Mouse (Mus musculus): ENCODE measurements around the gene Gm10570. TPM values are rescaled to one million over a fixed set of nuclear protein-coding genes. Genes with fewer than 3 reads are reported as not detected.
A peak's percentile ranks its signal among the peaks of the same experiment; 100 is the strongest.

Gene Gm10570
- 0.71 and 0.73 TPM in 2 replicates for polyA plus RNA-seq (2015; fragmentation: Nextera tagmentation; extraction: Ambion mirVana)

DNA sequence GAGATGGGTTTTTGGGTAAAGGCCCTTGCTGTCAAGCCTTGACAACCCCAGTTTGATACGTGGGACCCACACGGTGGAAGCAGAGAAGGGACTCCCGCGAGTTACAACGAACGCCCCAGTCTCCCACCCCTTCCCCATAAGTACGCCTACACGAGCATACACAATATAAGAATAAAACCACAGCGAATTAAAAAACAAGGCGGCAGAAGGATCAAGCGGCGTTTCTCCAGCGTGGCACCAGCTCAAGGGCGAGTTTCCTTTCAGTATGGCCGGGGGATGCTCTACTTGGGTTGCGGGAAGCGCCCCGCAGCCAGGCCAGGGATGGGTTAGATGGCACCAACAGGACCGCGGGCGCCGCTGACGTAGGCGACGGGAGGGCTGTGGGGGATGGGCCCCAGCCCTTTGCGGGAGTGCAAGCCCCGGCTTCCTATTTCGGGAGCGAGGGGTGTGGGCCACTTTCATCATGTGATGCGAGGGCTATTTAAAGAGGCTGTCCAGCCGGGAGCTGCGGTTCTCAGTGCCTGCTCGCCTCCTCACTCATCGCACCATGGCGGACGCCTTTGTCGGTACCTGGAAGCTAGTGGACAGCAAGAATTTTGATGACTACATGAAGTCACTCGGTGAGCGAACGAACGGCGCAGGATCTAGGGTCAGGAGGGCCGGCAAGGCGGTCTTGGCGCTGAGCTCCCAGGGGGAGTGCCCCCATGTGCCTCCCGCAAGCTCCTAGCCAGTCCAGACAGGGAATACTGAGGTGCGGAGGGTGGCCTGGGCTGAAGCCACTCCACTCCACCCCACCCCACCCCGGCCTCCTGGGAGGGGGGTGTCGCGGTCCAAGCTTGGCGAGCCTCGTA lies at the start of gene Gm10570, which contains the start of gene Fabp3:
TSS of gene Gm10570 (minus strand) at position 444 of the 851 bp plus-strand sequence.
TSS of gene Fabp3 (plus strand) at position 365 of the 851 bp plus-strand sequence.
- H3K9me3 ChIP-seq = no peaks in the 10 kb centered on the region
- H3K9ac ChIP-seq = peak within 1 kb of the TSS; percentile 85
- peak; percentile 82 for ATAC-seq (ENCODE audit: low FRiP score)
- H3K27ac ChIP-seq = peak within 1 kb of the TSS; percentile 69
- H3K4me1 ChIP-seq (replicated peaks) = peaks cover 30% of the 10 kb centered on the region
- under 1% methylated on average over 52 of the region's 52 CpGs for WGBS
- H3K4me2 ChIP-seq = peak within 1 kb of the TSS; percentile 94
- peak within 1 kb of the TSS; percentile 61 for H3K4me3 ChIP-seq
- peaks cover 12% of the 10 kb centered on the region for H3K36me3 ChIP-seq
- H3K27me3 ChIP-seq = peaks cover 51% of the 10 kb centered on the region

DNA sequence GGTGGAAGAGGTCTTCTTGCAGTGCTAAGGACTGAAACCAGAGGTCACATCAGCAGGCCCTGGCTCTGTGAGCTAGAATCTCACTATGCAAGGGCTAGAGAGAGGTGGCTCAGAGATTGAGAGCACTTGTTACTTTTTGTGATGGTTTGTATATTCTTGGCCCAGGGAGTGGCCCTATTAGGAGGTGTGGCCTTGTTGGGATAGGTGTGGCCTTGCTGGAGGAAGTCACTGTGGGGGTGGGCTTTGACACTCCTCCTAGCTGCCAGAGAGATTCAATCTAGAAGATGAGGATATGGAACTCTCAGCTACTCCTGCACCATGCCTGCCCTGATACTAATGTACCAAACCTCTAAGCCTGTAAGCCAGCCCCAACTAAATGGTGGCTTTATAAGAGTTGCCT lies 49.5 kb upstream of the Gm10570 start:
- Histone ChIP-seq H3K9me3 (no peaks in the 10 kb centered on the region), H3K4me1 (replicated peaks) (peaks cover 30% of the 10 kb centered on the region), H3K27me3 (no peaks in the 10 kb centered on the region), H3K9ac (no peak overlapping the region), H3K36me3 (peaks cover 33% of the 10 kb centered on the region), H3K4me3 (no peak overlapping the region), H3K4me2 (no peak overlapping the region), H3K27ac (no peak overlapping the region)
- ATAC-seq (ENCODE audit: low FRiP score) = no peak

DNA sequence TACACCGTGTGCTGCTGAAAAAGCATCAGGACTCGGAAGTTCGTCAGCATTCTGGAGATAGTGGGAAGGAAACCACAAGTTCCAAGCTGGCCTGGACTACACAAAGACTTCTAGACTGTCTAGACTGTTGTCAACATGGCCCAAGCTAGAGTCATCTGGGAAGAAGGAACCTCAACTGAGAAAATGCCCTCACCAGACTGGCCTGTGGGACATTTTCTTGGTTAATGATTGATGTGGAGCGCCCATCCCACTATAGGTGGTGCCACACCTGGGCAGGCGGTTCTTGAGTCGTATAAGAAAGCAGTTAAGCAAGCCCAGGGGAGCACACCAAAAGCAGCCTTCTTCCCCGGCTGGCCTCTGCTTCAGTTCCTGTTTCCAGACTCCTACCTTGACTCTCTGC lies 44.1 kb upstream of the Gm10570 start:
- 95% methylated on average over 7 of the region's 7 CpGs for WGBS
- no peak overlapping the region for H3K27ac ChIP-seq
- H3K9ac ChIP-seq = no peak overlapping the region
- H3K4me2 ChIP-seq = no peak overlapping the region
- H3K27me3 ChIP-seq = no peaks in the 10 kb centered on the region
- H3K4me3 ChIP-seq = no peak overlapping the region
- H3K36me3 ChIP-seq = peaks cover 81% of the 10 kb centered on the region
- H3K4me1 ChIP-seq (replicated peaks) = no peaks in the 10 kb centered on the region
- ATAC-seq (ENCODE audit: low FRiP score) = no peak
- no peaks in the 10 kb centered on the region for H3K9me3 ChIP-seq

DNA sequence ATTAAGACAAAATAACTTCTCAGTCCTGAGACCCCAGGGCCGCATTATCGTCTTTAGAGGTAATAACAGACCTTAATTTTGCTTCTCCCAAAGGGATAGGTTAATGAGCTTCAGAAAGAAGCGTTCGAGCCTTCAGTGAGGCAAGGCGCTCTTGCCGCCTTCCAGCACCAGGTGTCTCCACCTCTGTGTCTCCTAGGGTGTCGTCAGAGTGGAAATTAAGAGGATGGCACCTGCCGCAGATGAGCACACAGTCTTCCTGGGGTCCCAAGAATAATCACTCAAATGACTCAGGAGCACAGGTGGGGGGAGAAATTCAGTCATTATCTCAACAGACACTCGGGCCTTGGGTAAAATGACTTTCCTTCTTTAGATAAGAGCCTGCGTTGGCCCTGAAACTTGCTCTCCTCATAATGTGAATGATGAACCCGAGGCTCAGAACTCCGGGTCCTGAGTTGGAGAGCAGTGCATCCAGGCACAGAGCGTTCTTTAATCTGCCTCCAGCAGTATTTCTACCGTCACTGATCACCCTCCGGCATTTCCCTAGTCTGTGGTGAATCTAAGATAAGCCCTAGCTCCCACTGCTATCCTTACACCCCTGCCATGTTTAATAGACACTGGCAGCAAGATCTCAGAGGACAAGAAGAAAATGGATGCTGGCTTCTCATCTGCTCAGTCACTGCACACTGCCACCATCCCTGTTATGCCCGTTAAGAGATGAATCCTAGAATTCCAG lies 42.4 kb upstream of the Gm10570 start:
- H3K4me1 ChIP-seq (replicated peaks) = no peaks in the 10 kb centered on the region
- no peak for ATAC-seq (ENCODE audit: low FRiP score)
- H3K27me3 ChIP-seq = no peaks in the 10 kb centered on the region
- H3K27ac ChIP-seq = no peak overlapping the region
- 83% methylated on average over 16 of the region's 16 CpGs for WGBS
- H3K9ac ChIP-seq = no peak overlapping the region
- no peaks in the 10 kb centered on the region for H3K9me3 ChIP-seq
- peaks cover 78% of the 10 kb centered on the region for H3K36me3 ChIP-seq
- no peak overlapping the region for H3K4me3 ChIP-seq
- no peak overlapping the region for H3K4me2 ChIP-seq

DNA sequence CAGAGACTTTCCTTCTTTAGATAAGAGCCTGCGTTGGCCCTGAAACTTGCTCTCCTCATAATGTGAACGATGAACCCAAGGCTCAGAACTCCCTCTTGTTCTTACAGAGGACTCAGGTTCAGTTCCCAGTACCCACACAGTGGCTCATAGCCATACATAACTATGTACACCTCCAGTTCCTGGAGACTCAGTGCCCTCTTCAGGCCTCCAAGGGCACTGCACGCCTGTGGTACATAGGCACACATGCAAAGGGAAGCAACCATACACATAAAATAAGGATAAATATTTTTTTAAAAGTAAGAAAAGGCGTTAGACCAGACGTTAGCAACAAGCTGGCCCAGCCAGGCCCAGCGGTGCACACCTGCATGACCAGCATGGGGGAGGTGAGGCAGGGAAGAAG lies 41.2 kb upstream of the Gm10570 start:
- peaks cover 86% of the 10 kb centered on the region for H3K36me3 ChIP-seq
- H3K4me3 ChIP-seq = no peak overlapping the region
- H3K4me2 ChIP-seq = no peak overlapping the region
- H3K27me3 ChIP-seq = no peaks in the 10 kb centered on the region
- no peak overlapping the region for H3K27ac ChIP-seq
- no peaks in the 10 kb centered on the region for H3K9me3 ChIP-seq
- H3K4me1 ChIP-seq (replicated peaks) = no peaks in the 10 kb centered on the region
- 94% methylated on average over 6 of the region's 6 CpGs for WGBS
- no peak overlapping the region for H3K9ac ChIP-seq
- no peak for ATAC-seq (ENCODE audit: low FRiP score)

DNA sequence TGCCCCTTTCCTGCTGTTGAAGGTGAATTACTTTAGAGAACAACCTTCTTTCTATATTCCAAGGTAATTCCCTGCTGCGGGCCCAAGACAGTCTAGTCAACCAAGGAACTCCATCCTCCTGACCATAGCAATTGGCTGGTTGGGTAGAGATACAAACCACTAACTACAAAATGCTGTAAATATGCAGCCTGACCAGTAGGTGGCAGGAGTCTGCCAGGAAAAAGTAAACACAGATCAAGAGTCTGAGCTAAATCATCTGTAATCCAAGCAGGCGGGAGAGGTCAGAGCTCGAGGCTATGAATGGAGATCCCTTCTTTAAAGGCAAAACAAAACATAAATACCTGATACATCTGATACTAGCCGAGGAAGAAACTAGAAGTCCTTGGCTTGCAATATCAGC lies 33.2 kb upstream of the Gm10570 start:
- no peak overlapping the region for H3K27ac ChIP-seq
- no peak overlapping the region for H3K4me3 ChIP-seq
- no peak for ATAC-seq (ENCODE audit: low FRiP score)
- H3K36me3 ChIP-seq = peaks cover 58% of the 10 kb centered on the region
- no peaks in the 10 kb centered on the region for H3K4me1 ChIP-seq (replicated peaks)
- 26% methylated on average over 4 of the region's 4 CpGs for WGBS
- H3K4me2 ChIP-seq = no peak overlapping the region
- no peak overlapping the region for H3K9ac ChIP-seq
- no peaks in the 10 kb centered on the region for H3K27me3 ChIP-seq
- H3K9me3 ChIP-seq = no peaks in the 10 kb centered on the region

DNA sequence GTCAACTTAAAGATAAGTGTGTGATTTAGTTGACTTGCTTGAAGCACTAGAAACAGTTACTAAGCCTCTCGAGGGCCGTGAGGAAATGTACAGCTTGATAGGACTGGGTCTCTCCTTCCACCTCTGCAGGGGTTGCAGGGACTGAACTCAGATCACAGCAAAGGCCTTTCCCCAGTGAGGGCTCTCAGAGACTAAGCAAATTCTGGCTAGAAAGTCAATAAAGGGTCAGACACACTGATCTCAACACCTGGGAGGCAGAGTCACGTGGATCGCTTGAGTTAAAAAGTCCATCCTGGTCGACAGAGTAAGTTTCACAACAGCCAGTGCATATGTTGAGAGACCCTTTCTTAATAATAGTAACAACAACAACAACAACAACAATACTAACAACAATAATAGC lies 27.4 kb upstream of the Gm10570 start:
- no peaks in the 10 kb centered on the region for H3K9me3 ChIP-seq
- no peaks in the 10 kb centered on the region for H3K27me3 ChIP-seq
- H3K4me2 ChIP-seq = no peak overlapping the region
- no peaks in the 10 kb centered on the region for H3K4me1 ChIP-seq (replicated peaks)
- no peak for ATAC-seq (ENCODE audit: low FRiP score)
- peaks cover 69% of the 10 kb centered on the region for H3K36me3 ChIP-seq
- H3K4me3 ChIP-seq = no peak overlapping the region
- no peak overlapping the region for H3K9ac ChIP-seq
- H3K27ac ChIP-seq = no peak overlapping the region
- 92% methylated on average over 5 of the region's 5 CpGs for WGBS

DNA sequence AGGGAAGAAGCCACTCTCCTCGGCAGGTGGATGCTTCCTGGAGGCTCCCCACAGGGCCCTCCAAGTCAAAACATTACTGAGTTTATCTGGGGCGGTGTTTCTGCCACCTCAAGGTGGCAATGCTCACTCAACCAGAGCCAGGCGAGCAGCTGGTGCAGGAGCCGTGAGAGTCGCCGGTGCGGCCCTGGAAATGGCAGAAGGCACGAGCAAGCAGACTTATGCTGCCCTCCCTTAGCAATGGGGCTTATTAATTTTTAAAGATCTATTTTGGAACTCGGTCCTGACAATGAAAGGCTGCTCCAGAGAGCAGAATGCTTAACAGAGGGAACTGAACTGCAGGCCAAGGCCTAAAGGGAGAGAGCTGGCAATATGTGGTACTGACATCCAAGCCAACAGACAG lies 18.9 kb upstream of the Gm10570 start:
- H3K9me3 ChIP-seq = no peaks in the 10 kb centered on the region
- no peak for ATAC-seq (ENCODE audit: low FRiP score)
- WGBS = 85% methylated on average over 9 of the region's 9 CpGs
- H3K36me3 ChIP-seq = peaks cover 78% of the 10 kb centered on the region
- H3K9ac ChIP-seq = no peak overlapping the region
- no peaks in the 10 kb centered on the region for H3K27me3 ChIP-seq
- H3K4me3 ChIP-seq = no peak overlapping the region
- H3K4me1 ChIP-seq (replicated peaks) = no peaks in the 10 kb centered on the region
- no peak overlapping the region for H3K4me2 ChIP-seq
- H3K27ac ChIP-seq = no peak overlapping the region

DNA sequence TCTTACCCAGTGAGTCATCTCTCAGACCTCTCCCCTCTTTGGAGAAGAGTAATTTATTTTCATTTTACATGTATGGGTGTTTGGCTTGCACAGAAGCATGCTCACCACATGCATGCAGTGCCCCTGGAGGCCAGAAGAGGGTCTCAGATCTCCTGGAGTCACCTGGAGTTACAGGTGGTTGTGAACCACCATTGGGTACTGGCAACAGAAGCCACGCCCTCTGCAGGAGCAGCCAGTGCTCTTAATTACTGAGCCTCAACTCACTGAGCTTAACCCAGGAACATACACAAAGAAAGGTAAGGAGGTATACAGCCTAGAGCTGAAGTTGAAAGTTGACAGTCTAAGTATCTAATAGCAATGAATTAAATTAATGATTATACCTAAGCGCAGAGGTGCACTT lies 17.0 kb upstream of the Gm10570 start:
- Histone ChIP-seq H3K9ac (no peak overlapping the region), H3K9me3 (no peaks in the 10 kb centered on the region), H3K4me1 (replicated peaks) (no peaks in the 10 kb centered on the region), H3K36me3 (peaks cover 84% of the 10 kb centered on the region), H3K27ac (no peak overlapping the region), H3K4me3 (no peak overlapping the region), H3K4me2 (no peak overlapping the region), H3K27me3 (no peaks in the 10 kb centered on the region)
- no peak for ATAC-seq (ENCODE audit: low FRiP score)
- 91% methylated on average over 2 of the region's 2 CpGs for WGBS

DNA sequence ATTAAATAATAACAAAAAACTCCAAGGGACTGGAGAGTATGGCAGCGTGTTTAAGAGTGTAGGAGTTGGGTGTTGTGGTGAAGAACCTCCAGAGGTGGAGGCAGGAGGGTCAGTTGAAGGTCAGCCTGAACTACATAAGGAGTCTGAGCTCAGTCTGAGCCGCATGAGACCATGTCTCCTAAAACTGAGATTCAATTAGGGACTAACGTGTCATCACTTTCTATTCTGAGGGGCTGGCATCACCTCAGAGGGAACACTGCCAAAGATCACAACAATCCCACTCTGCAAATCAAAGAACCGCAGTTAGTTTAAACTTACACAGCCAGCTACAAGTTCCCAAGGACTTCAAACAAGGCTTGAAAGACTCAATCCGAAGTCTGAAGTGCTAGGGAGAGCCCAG lies 15.1 kb upstream of the Gm10570 start:
- ATAC-seq (ENCODE audit: low FRiP score) = no peak
- Histone ChIP-seq H3K4me1 (replicated peaks) (no peaks in the 10 kb centered on the region), H3K36me3 (peaks cover 93% of the 10 kb centered on the region), H3K9me3 (no peaks in the 10 kb centered on the region), H3K4me2 (no peak overlapping the region), H3K9ac (no peak overlapping the region), H3K27ac (no peak overlapping the region), H3K27me3 (no peaks in the 10 kb centered on the region), H3K4me3 (no peak overlapping the region)
- WGBS = 78% methylated on average over 5 of the region's 5 CpGs

DNA sequence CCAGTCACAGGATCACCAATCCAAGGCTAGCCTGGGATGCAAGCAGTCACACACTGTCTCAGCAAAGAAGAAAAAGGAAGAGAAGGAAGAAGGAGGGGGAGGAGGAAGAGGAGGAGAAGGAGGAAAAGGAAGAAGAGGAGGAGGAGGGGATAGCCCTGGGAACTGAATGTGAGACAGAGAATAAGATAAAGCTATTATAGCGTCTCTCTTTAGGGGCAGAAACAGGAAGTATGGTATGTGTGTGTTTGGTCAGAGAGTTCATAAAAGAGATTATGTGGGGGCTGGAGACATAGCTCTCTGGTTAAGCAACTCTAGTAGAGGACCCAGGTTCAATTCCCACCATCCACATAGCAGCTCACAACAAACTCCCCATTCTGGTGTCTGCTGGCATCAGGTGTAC lies 14.7 kb upstream of the Gm10570 start:
- ATAC-seq (ENCODE audit: low FRiP score) = no peak
- Histone ChIP-seq H3K27ac (no peak overlapping the region), H3K27me3 (no peaks in the 10 kb centered on the region), H3K4me2 (no peak overlapping the region), H3K9me3 (no peaks in the 10 kb centered on the region), H3K4me3 (no peak overlapping the region), H3K36me3 (peaks cover 93% of the 10 kb centered on the region), H3K9ac (no peak overlapping the region), H3K4me1 (replicated peaks) (no peaks in the 10 kb centered on the region)
- 86% methylated on average over 1 of the region's 1 CpGs for WGBS

DNA sequence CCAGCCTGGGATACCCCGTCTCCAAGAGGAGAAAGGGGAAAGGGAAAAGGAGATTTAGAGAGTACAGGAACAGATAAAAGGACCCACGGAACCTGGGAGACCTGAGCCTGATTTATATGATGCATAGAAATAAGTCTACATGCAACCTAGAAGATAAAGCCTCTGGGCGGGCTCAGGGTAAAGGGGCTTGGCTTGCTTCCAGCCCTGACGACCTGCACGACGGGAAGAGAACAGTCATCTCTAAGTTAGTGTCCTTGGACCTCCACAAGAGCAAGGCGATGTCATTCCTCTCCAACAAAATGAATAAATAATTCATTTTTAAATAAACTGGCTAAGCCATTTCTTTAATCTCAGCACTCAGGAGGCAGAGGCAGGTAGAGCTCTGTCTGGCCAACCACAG lies 14.1 kb upstream of the Gm10570 start:
- no peak overlapping the region for H3K4me2 ChIP-seq
- H3K9ac ChIP-seq = no peak overlapping the region
- H3K4me3 ChIP-seq = no peak overlapping the region
- 86% methylated on average over 7 of the region's 7 CpGs for WGBS
- no peak overlapping the region for H3K27ac ChIP-seq
- no peaks in the 10 kb centered on the region for H3K27me3 ChIP-seq
- no peak for ATAC-seq (ENCODE audit: low FRiP score)
- no peaks in the 10 kb centered on the region for H3K9me3 ChIP-seq
- H3K4me1 ChIP-seq (replicated peaks) = no peaks in the 10 kb centered on the region
- H3K36me3 ChIP-seq = peaks cover 93% of the 10 kb centered on the region
